Mouse (Mus musculus): ENCODE measurements around the gene Tbc1d1.

GRCm38 (mm10) chr5:64202306-64202705 is 46.2 kb downstream of the Tbc1d1 start:
- TF ChIP-seq CTCF (IDR thresholded peaks at IDR 0.05; ENCODE audit: low read depth, low read length) (peak; percentile 64), POLR2A (IDR thresholded peaks at IDR 0.05; ENCODE audit: extremely low read depth, insufficient read depth, low read length) (no peak)

Measured in liver, adult 2 months (tissue).